Mouse (Mus musculus) hindlimb bud, embryonic 11.5 days (tissue): ENCODE data around the gene Gm17577.
"Not testable (repeated sequence)": the region's sequence is repeated elsewhere in the genome, so short reads cannot be mapped to it uniquely, and the experiment has no call there.

ENCODE experiments used
- DNase-seq: peaks from one replicate; pipeline ENCODE4 v3.0.0-alpha.2; 2012; ENCODE audit warnings: low read depth, low spot score; ENCODE audit errors: extremely low spot score

The Gm17577 gene

DNA sequence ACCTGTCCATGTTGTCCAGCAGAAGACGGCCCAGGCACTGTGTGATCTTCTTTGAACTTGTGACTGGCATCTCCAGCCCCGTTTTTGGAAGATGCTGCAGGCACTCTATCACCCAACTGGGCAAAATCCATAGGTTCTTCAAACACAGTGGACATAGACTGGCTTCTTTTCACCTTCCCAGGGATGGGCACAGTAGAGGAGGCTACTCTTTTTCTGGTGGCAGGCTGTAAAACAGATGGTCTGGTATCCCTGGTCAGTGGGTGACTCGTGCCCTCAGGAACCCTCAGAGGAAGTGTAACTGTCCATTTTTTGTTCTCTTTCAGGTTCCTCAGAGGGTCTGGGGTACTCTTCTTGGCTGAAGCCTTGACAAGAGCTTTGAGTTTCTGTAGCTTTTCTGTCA, at the start of gene Gm17577:
Gm17577 (minus strand) TSS at position 101 of the 400 bp plus-strand sequence.
- DNase-seq = not testable (repeated sequence)

DNA sequence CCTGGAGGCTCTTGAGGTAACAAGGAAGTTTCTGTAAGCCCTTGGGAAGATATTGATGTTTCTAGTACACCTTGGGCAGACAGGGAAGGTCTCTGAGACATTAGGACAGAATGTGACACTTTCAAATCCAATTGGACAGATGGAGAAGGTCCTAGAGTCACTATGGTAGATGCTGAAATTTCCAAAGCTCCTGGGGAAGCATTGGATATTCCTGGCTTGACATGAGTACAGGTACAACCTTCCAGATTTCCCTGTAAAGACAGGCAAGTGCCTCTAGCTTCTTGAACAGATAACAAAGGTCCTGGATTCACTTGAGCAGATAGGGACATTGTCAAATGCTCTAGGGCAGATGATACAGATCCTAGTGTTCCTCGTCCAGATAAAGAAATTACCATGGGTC, 24.3 kb downstream of the Gm17577 start, which contains the start of gene Srsx:
Srsx (minus strand) TSS at position 101 of the 400 bp plus-strand sequence.
- DNase-seq = not testable (repeated sequence)
